Mouse (Mus musculus) cerebral cortex, adult 2 months (tissue): ENCODE results near the gene Pck2.

Experiments used
- whole genome bisulfite sequencing: fragments of 180-500 bp; shearing (Covaris S2); methylation state at CpG from one replicate; pipeline ENCODE4 v1.1.7; 2018; 5-methylcytosine and 5-hydroxymethylcytosine counted together

Gene Pck2

GRCm38 (mm10) chr14:55577871-55578667, 38.0 kb downstream of the Pck2 start, which contains the start of gene Psme1:
TSS of gene Psme1 (plus strand) at chr14:55578123.
- WGBS, result 1% methylated on average over 32 of the region's 32 CpGs

- WGBS, result 37% methylated on average over 6 of the region's 6 CpGs
Measured at GRCm38 (mm10) chr14:55578668-55579269, 38.7 kb downstream of the Pck2 start.

- 85% methylated on average over 23 of the region's 23 CpGs for WGBS
Measured at GRCm38 (mm10) chr14:55579511-55580496, 39.7 kb downstream of the Pck2 start.

- WGBS, result 93% methylated on average over 16 of the region's 16 CpGs
Measured at GRCm38 (mm10) chr14:55580731-55581130, 40.7 kb downstream of the Pck2 start.

- 75% methylated on average over 9 of the region's 9 CpGs for WGBS
Measured at GRCm38 (mm10) chr14:55581981-55582681, 42.1 kb downstream of the Pck2 start.

GRCm38 (mm10) chr14:55584303-55584701, 44.2 kb downstream of the Pck2 start:
- 40% methylated on average over 5 of the region's 5 CpGs for WGBS

GRCm38 (mm10) chr14:55584702-55585565, 44.9 kb downstream of the Pck2 start, which contains the start of gene Emc9:
TSS of gene Emc9 (minus strand) at chr14:55585302.
- 5% methylated on average over 43 of the region's 43 CpGs for WGBS

GRCm38 (mm10) chr14:55585566-55585960, 45.5 kb downstream of the Pck2 start:
- WGBS, result 76% methylated on average over 6 of the region's 6 CpGs

GRCm38 (mm10) chr14:55586149-55586548, 46.1 kb downstream of the Pck2 start:
- WGBS, result 99% methylated on average over 2 of the region's 2 CpGs

GRCm38 (mm10) chr14:55589271-55589670, 49.2 kb downstream of the Pck2 start:
- 90% methylated on average over 5 of the region's 5 CpGs for WGBS

GRCm38 (mm10) chr14:55589771-55590448, 49.8 kb downstream of the Pck2 start:
- WGBS, result 87% methylated on average over 11 of the region's 11 CpGs

- under 1% methylated on average over 22 of the region's 22 CpGs for WGBS
Measured at GRCm38 (mm10) chr14:55590748-55591330, 50.8 kb downstream of the Pck2 start, which contains the start of gene Psme2. TSS of gene Psme2 (minus strand) at chr14:55591113.

- WGBS, result under 1% methylated on average over 33 of the region's 33 CpGs
Measured at GRCm38 (mm10) chr14:55591331-55591891, 51.3 kb downstream of the Pck2 start, which contains the start of gene Rnf31. TSS of gene Rnf31 (plus strand) at chr14:55591708.

GRCm38 (mm10) chr14:55592226-55592625, 52.2 kb downstream of the Pck2 start:
- 3% methylated on average over 16 of the region's 16 CpGs for WGBS

- WGBS, result 68% methylated on average over 13 of the region's 13 CpGs
Measured at GRCm38 (mm10) chr14:55596036-55596690, 56.1 kb downstream of the Pck2 start.

- 96% methylated on average over 21 of the region's 21 CpGs for WGBS
Measured at GRCm38 (mm10) chr14:55598521-55599390, 58.7 kb downstream of the Pck2 start.
